Mouse (Mus musculus) midbrain, embryonic 10.5 days (tissue): ENCODE results near the gene Atg4d. TPM values are rescaled to one million over a fixed set of nuclear protein-coding genes. Genes with fewer than 3 reads are reported as not detected.
"Not testable (repeated sequence)": the region's sequence is repeated elsewhere in the genome, so short reads cannot be mapped to it uniquely, and the experiment has no call there.

Experiments
- DNase-seq: peaks from one replicate; pipeline ENCODE4 v3.0.0-alpha.2; 2017; ENCODE audit warnings: low spot score
- H3K27ac ChIP-seq: fragments of 300-500 bp; sonication (generic); replicated peaks from 2 replicates; pipeline ENCODE4 v1.5.1; 2016; ENCODE audit warnings: mild to moderate bottlenecking
- H3K27me3 ChIP-seq: fragments of 300-500 bp; sonication (generic); 2 replicates; pipeline ENCODE4 v1.6.1; 2016; ENCODE audit warnings: low read depth, mild to moderate bottlenecking; ENCODE audit not compliant: poor library complexity, severe bottlenecking
- H3K36me3 ChIP-seq: fragments of 300-500 bp; sonication (generic); 2 replicates; pipeline ENCODE4 v1.6.1; 2016; ENCODE audit warnings: mild to moderate bottlenecking, moderate library complexity
- H3K4me1 ChIP-seq: fragments of 300-500 bp; sonication (generic); 2 replicates; pipeline ENCODE4 v1.6.1; 2016
- H3K4me3 ChIP-seq: fragments of 300-500 bp; sonication (generic); 2 replicates; pipeline ENCODE4 v1.5.1; 2016; ENCODE audit warnings: mild to moderate bottlenecking, moderate library complexity
- H3K9me3 ChIP-seq: fragments of 300-500 bp; sonication (generic); replicated peaks from 2 replicates; pipeline ENCODE4 v1.6.1; 2016; ENCODE audit warnings: mild to moderate bottlenecking
- WGBS: fragments of 180-500 bp; shearing (Covaris S2); methylation state at CpG from one replicate; pipeline ENCODE4 v1.1.7; 2016; 5-methylcytosine and 5-hydroxymethylcytosine counted together
- polyA plus RNA-seq: library from polyadenylated mRNA; unstranded; fragments of >200 nt; fragmentation: Nextera tagmentation; extraction: Ambion mirVana; gene quantifications from 2 replicates; pipeline ENCODE4 v1.2.1, GENCODE M21; 2016

Atg4d gene
- 48.6 and 49.9 TPM in 2 replicates for polyA plus RNA-seq

- peak within 1 kb of the TSS; percentile 93 for H3K27ac ChIP-seq
- WGBS: under 1% methylated on average over 49 of the region's 49 CpGs
- peaks cover 25% of the 10 kb centered on the region for H3K4me1 ChIP-seq
- DNase-seq: peak; percentile 99
- peaks cover 35% of the 10 kb centered on the region for H3K36me3 ChIP-seq
- peak within 1 kb of the TSS; percentile 83 for H3K4me3 ChIP-seq
- H3K27me3 ChIP-seq: 0 out of 2 replicates have a peak, but pooled peaks cover 3% of the 10 kb centered on the region
- H3K9me3 ChIP-seq: no peaks in the 10 kb centered on the region
Observed at GRCm38 (mm10) chr9:21265000-21265561, at the start of gene Atg4d. Gene Atg4d, plus strand, starts transcription at chr9:21265293.

- no peaks in the 10 kb centered on the region for H3K9me3 ChIP-seq
- DNase-seq: no peak
- WGBS: 79% methylated on average over 25 of the region's 25 CpGs
- peaks cover 11% of the 10 kb centered on the region for H3K27me3 ChIP-seq
- H3K4me1 ChIP-seq: peaks cover 18% of the 10 kb centered on the region
- H3K27ac ChIP-seq: no peak overlapping the region
- H3K36me3 ChIP-seq: no peaks in the 10 kb centered on the region
- no peak overlapping the region for H3K4me3 ChIP-seq
Observed at GRCm38 (mm10) chr9:21216050-21216841, 48.8 kb upstream of the Atg4d start.

- Histone ChIP-seq H3K4me3 (no peak overlapping the region), H3K4me1 (peaks cover 18% of the 10 kb centered on the region), H3K27ac (no peak overlapping the region), H3K9me3 (peaks cover 10% of the 10 kb centered on the region), H3K36me3 (no peaks in the 10 kb centered on the region), H3K27me3 (peaks cover 20% of the 10 kb centered on the region)
- 57% methylated on average over 3 of the region's 3 CpGs for WGBS
- DNase-seq: no peak
Observed at GRCm38 (mm10) chr9:21219820-21220219, 45.3 kb upstream of the Atg4d start.

GRCm38 (mm10) chr9:21220490-21221382 is 44.4 kb upstream of the Atg4d start:
- WGBS: 16% methylated on average over 21 of the region's 21 CpGs
- DNase-seq: peak; percentile 87
- Histone ChIP-seq H3K4me3 (peak overlapping the region; percentile 41), H3K27ac (peak overlapping the region; percentile 28; the same call in 1 of the 2 replicates), H3K4me1 (peaks cover 26% of the 10 kb centered on the region), H3K9me3 (peaks cover 10% of the 10 kb centered on the region), H3K27me3 (peaks cover 29% of the 10 kb centered on the region), H3K36me3 (no peaks in the 10 kb centered on the region)

- Histone ChIP-seq H3K27me3 (peaks cover 35% of the 10 kb centered on the region), H3K4me1 (peaks cover 21% of the 10 kb centered on the region), H3K4me3 (no peak overlapping the region), H3K27ac (no peak overlapping the region), H3K9me3 (peaks cover 10% of the 10 kb centered on the region), H3K36me3 (no peaks in the 10 kb centered on the region)
- WGBS: 17% methylated on average over 7 of the region's 7 CpGs
- DNase-seq: no peak
Observed at GRCm38 (mm10) chr9:21221383-21221929, 43.6 kb upstream of the Atg4d start.

GRCm38 (mm10) chr9:21223490-21223889 is 41.6 kb upstream of the Atg4d start:
- H3K36me3 ChIP-seq, H3K9me3 ChIP-seq, DNase-seq, H3K27ac ChIP-seq, H3K4me3 ChIP-seq: not testable (repeated sequence)
- Histone ChIP-seq H3K27me3 (peaks cover 44% of the 10 kb centered on the region), H3K4me1 (peaks cover 26% of the 10 kb centered on the region)
- WGBS: 98% methylated on average over 2 of the region's 2 CpGs

GRCm38 (mm10) chr9:21223906-21224305 is 41.2 kb upstream of the Atg4d start:
- Histone ChIP-seq H3K4me3 (no peak overlapping the region), H3K27ac (no peak overlapping the region), H3K4me1 (peaks cover 26% of the 10 kb centered on the region), H3K27me3 (peaks cover 48% of the 10 kb centered on the region), H3K36me3 (0 out of 2 replicates have a peak, but pooled peaks cover 2% of the 10 kb centered on the region), H3K9me3 (peaks cover 10% of the 10 kb centered on the region)
- no peak for DNase-seq
- 91% methylated on average over 6 of the region's 6 CpGs for WGBS

- DNase-seq: no peak
- Histone ChIP-seq H3K4me1 (peaks cover 26% of the 10 kb centered on the region), H3K27ac (no peak overlapping the region; the same call in 1 of the 2 replicates), H3K9me3 (peaks cover 10% of the 10 kb centered on the region), H3K36me3 (peaks cover 11% of the 10 kb centered on the region), H3K27me3 (peaks cover 54% of the 10 kb centered on the region), H3K4me3 (peak overlapping the region; percentile 44)
- WGBS: 25% methylated on average over 26 of the region's 26 CpGs
Observed at GRCm38 (mm10) chr9:21224576-21225414, 40.3 kb upstream of the Atg4d start.

- Histone ChIP-seq H3K4me3 (peak overlapping the region; percentile 44), H3K27me3 (peaks cover 54% of the 10 kb centered on the region), H3K4me1 (peaks cover 26% of the 10 kb centered on the region), H3K9me3 (peaks cover 10% of the 10 kb centered on the region), H3K27ac (no peak overlapping the region; the same call in 1 of the 2 replicates), H3K36me3 (peaks cover 17% of the 10 kb centered on the region)
- 24% methylated on average over 7 of the region's 7 CpGs for whole genome bisulfite sequencing
- DNase-seq: no peak
Observed at GRCm38 (mm10) chr9:21225415-21225758, 39.7 kb upstream of the Atg4d start.

- H3K27me3 ChIP-seq: peaks cover 54% of the 10 kb centered on the region
- no peak for DNase-seq
- peaks cover 22% of the 10 kb centered on the region for H3K4me1 ChIP-seq
- peaks cover 10% of the 10 kb centered on the region for H3K9me3 ChIP-seq
- H3K4me3 ChIP-seq: peak overlapping the region; percentile 34
- peaks cover 35% of the 10 kb centered on the region for H3K36me3 ChIP-seq
- 19% methylated on average over 16 of the region's 16 CpGs for WGBS
- H3K27ac ChIP-seq: peak overlapping the region; percentile 50; the same call in 1 of the 2 replicates
Observed at GRCm38 (mm10) chr9:21227342-21227741, 37.8 kb upstream of the Atg4d start.

- H3K9me3 ChIP-seq: no peaks in the 10 kb centered on the region
- H3K4me1 ChIP-seq: peaks cover 14% of the 10 kb centered on the region
- WGBS: 46% methylated on average over 23 of the region's 23 CpGs
- H3K4me3 ChIP-seq: no peak overlapping the region
- no peak for DNase-seq
- H3K27me3 ChIP-seq: peaks cover 38% of the 10 kb centered on the region
- peaks cover 75% of the 10 kb centered on the region for H3K36me3 ChIP-seq
- no peak overlapping the region for H3K27ac ChIP-seq
Observed at GRCm38 (mm10) chr9:21231551-21231950, 33.5 kb upstream of the Atg4d start.
